Mouse (Mus musculus) bone marrow, adult 2 months (tissue): ENCODE measurements at regions not wholly inside any gene's neighbourhood (a gene's known extent, or its start where the extent isn't known, plus 50 kb on each side); places are given as distances from the start of the nearest gene placed in this dataset.

Experiments used
- CTCF ChIP-seq: fragments of 200-500 bp; IDR thresholded peaks from 2 replicates; pipeline ENCODE4 v1.5.1; 2011; ENCODE audit warnings: low read length, control low read depth; ENCODE audit not compliant: control insufficient read depth, insufficient read depth
- POLR2A ChIP-seq: fragments of 200-500 bp; IDR thresholded peaks from 2 replicates; pipeline ENCODE4 v1.6.1; 2011; ENCODE audit warnings: low read depth, mild to moderate bottlenecking, control low read depth, low read length, borderline replicate concordance; ENCODE audit not compliant: control insufficient read depth

DNA sequence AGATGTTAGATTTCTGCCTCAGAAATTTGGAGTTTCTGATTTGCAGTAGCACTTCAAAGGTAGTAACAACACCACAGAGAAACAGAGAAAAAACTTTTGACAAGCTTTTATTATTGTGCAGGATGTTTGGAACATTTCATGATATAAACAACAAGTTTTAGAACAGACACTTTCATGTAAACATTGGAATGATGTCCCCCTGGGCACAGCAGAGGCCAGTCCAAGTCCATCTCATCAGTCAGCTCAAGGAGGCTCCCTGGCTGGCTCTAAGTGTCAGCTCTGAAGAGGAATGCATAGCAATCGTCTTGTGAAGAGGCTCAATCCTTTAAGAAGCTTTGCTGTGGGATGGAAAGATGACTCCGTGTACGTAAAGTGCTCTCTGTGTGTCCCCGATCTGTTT, 612.2 kb upstream of the Tbl1xr1 start:
- TF ChIP-seq POLR2A (no peak), CTCF (no peak)
